9 mouse cellular contexts compared by ENCODE assay signal in genomic region chr6:35988891-35989290, GRCm38 (mm10).
A peak's percentile ranks its signal among the peaks of the same experiment; 100 is the strongest.
DNase-seq lines count a peak whose midpoint lies in the region; ATAC-seq and TF ChIP-seq lines count a peak whose summit lies in the region.
"Had no signal": no experiment of that assay in that cellular context is flagged by ENCODE, and none has a peak within 500 bp of the region (broad histone marks: within the 10 kb centered on the region; RNA-seq: fewer than 3 reads in every experiment).

No protein-coding gene starts in this region.

- 60% methylated on average over 3 of the region's 3 CpGs for WGBS in neural tube, embryonic 15.5 days

- H3K9ac ChIP-seq in neural tube, embryonic 15.5 days (replicated peaks) = no peak overlapping the region
- H3K9ac ChIP-seq: limb, embryonic 15.5 days had no signal

- ATAC-seq in frontal cortex, adult (ENCODE audit: low TSS enrichment) = peak; percentile 99
- no peak for ATAC-seq in neural tube, embryonic 15.5 days (ENCODE audit: low FRiP score)
- ATAC-seq in monocyte, adult 5-6 weeks (replicated peaks; ENCODE audit: insufficient number of reproducible peaks, low FRiP score, low TSS enrichment, poor library complexity, severe bottlenecking) = no peak

- no peak overlapping the region for H3K4me2 ChIP-seq in neural tube, embryonic 15.5 days
- H3K4me2 ChIP-seq: limb, embryonic 15.5 days had no signal

- H3K9me3 ChIP-seq in neural tube, embryonic 15.5 days (replicated peaks) = no peaks in the 10 kb centered on the region
- H3K9me3 ChIP-seq: limb, embryonic 15.5 days had no signal

- DNase-seq in kidney, postnatal 10 days = peak; percentile 5
- DNase-seq in kidney, adult 9 months = no peak
- peak; percentile 52 to 66 for DNase-seq in layer of hippocampus, adult 2 months (ENCODE audit: low spot score in 2 of 2)
- DNase-seq in right cerebral cortex, adult 2 months (ENCODE audit: low spot score in 2 of 2) = peak; percentile 73 to 78
- DNase-seq in retina, embryonic 14.5 days (ENCODE audit: low spot score) = no peak

- no peak for TF ChIP-seq CTCF in layer of hippocampus, adult 2 months (conservative IDR thresholded peaks at IDR 0.05)

- no peaks in the 10 kb centered on the region for H3K36me3 ChIP-seq in neural tube, embryonic 15.5 days
- H3K36me3 ChIP-seq: limb, embryonic 15.5 days had no signal

- no peaks in the 10 kb centered on the region for H3K27me3 ChIP-seq in neural tube, embryonic 15.5 days (replicated peaks)
- H3K27me3 ChIP-seq: limb, embryonic 15.5 days had no signal

- H3K4me1 ChIP-seq in neural tube, embryonic 15.5 days = no peaks in the 10 kb centered on the region
- H3K4me1 ChIP-seq: limb, embryonic 15.5 days had no signal

- H3K4me3 ChIP-seq in layer of hippocampus, adult 2 months = no peak overlapping the region
- no peak overlapping the region for H3K4me3 ChIP-seq in neural tube, embryonic 15.5 days (replicated peaks)
- H3K4me3 ChIP-seq: limb, embryonic 15.5 days had no signal

- H3K27ac ChIP-seq in layer of hippocampus, adult 2 months = no peak overlapping the region
- no peak overlapping the region for H3K27ac ChIP-seq in neural tube, embryonic 15.5 days (replicated peaks)
- H3K27ac ChIP-seq: limb, embryonic 15.5 days had no signal

Comparison
In these comparisons a context has a peak if more than half of its experiments do, and no peak if none do; other contexts are left out.
1. DNase-seq: peak in kidney, postnatal 10 days (single experiment), layer of hippocampus, adult 2 months (2 of 2) and right cerebral cortex, adult 2 months (2 of 2); none in kidney, adult 9 months (single experiment) and retina, embryonic 14.5 days (single experiment).